Mouse (Mus musculus) lung, postnatal 0 days (tissue): ENCODE measurements around the gene Adcy2.

Source experiments
- CTCF ChIP-seq: IDR thresholded peaks from 2 replicates; pipeline ENCODE4 v1.5.1; 2016; ENCODE audit warnings: antibody characterized with exemption, mild to moderate bottlenecking
- EP300 ChIP-seq: IDR thresholded peaks from 2 replicates; pipeline ENCODE4 v1.6.1; 2016; ENCODE audit warnings: antibody characterized with exemption, mild to moderate bottlenecking, control low read depth

- TF ChIP-seq CTCF, result no peak
- TF ChIP-seq EP300, result no peak
Measured at GRCm38 (mm10) chr13:68928469-68928868, 70.9 kb downstream of the Adcy2 start.
